Mouse (Mus musculus): ENCODE results near the gene Ap2b1.

GRCm38 (mm10) chr11:83429355-83429754, 130.5 kb downstream of the Ap2b1 start, which contains the start of gene Gas2l2:
- TF ChIP-seq CTCF (IDR thresholded peaks at IDR 0.05; ENCODE audit: low read depth) (no peak), EP300 (IDR thresholded peaks at IDR 0.05; ENCODE audit: low read depth) (no peak)

Data from heart, postnatal 0 days (tissue).